Mouse (Mus musculus) hindbrain, postnatal 0 days (tissue): ENCODE measurements around the gene Hapln1. TPM values are rescaled to one million over a fixed set of nuclear protein-coding genes. Genes with fewer than 3 reads are reported as not detected.

Experiments
- ATAC-seq: fragments of 200-750 bp; cut with Nextera tagmentation; 2 replicates; pipeline ENCODE4 v1.8.0; 2017; ENCODE audit warnings: mild to moderate bottlenecking, moderate TSS enrichment, moderate library complexity
- DNase-seq: peaks from one replicate; pipeline ENCODE4 v3.0.0-alpha.2; 2015; ENCODE audit warnings: low spot score
- H3K27ac ChIP-seq: fragments of 300-500 bp; sonication (generic); 2 replicates; pipeline ENCODE4 v1.5.1; 2014; ENCODE audit warnings: mild to moderate bottlenecking
- H3K27me3 ChIP-seq: fragments of 300-500 bp; sonication (generic); 2 replicates; pipeline ENCODE4 v1.6.1; 2014; ENCODE audit warnings: low read length, mixed read lengths; ENCODE audit not compliant: insufficient read depth
- H3K36me3 ChIP-seq: fragments of 300-500 bp; sonication (generic); 2 replicates; pipeline ENCODE4 v1.6.1; 2014; ENCODE audit warnings: low read length, mixed read lengths; ENCODE audit not compliant: insufficient read depth
- H3K4me1 ChIP-seq: fragments of 300-500 bp; sonication (generic); 2 replicates; pipeline ENCODE4 v1.6.1; 2014; ENCODE audit warnings: antibody characterized with exemption, low read length, mixed read lengths; ENCODE audit not compliant: insufficient read depth
- H3K4me2 ChIP-seq: fragments of 300-500 bp; sonication (generic); 2 replicates; pipeline ENCODE4 v1.6.1; 2014; ENCODE audit warnings: low read depth, mild to moderate bottlenecking, low read length, moderate library complexity, mixed read lengths
- H3K4me3 ChIP-seq: fragments of 300-500 bp; sonication (generic); 2 replicates; pipeline ENCODE4 v1.5.1; 2014; ENCODE audit warnings: low read length
- H3K9ac ChIP-seq: fragments of 300-500 bp; sonication (generic); replicated peaks from 2 replicates; pipeline ENCODE4 v1.6.1; 2014; ENCODE audit warnings: mild to moderate bottlenecking, low read length, moderate library complexity, mixed read lengths
- H3K9me3 ChIP-seq: fragments of 300-500 bp; sonication (generic); 2 replicates; pipeline ENCODE4 v1.6.1; 2016; ENCODE audit warnings: low read length, mixed read lengths
- CTCF ChIP-seq: IDR thresholded peaks from 2 replicates; pipeline ENCODE4 v1.5.1; 2016; ENCODE audit warnings: antibody characterized with exemption, control low read depth, low read depth
- WGBS: fragments of 180-500 bp; shearing (Covaris S2); extraction: QIAGEN DNeasy Blood & Tissue Kit; methylation state at CpG from one replicate; pipeline ENCODE4 v1.1.7; 2014; 5-methylcytosine and 5-hydroxymethylcytosine counted together
- polyA plus RNA-seq: library from polyadenylated mRNA; unstranded; fragments of >200 nt; fragmentation: Nextera tagmentation; extraction: Ambion mirVana; gene quantifications from 2 replicates; pipeline ENCODE4 v1.2.1, GENCODE M21; 2015
- total RNA-seq: library from RNA; depleted of rRNA; stranded (reverse); fragments of >200 nt; gene quantifications from 2 replicates; pipeline ENCODE4 v1.2.3, GENCODE M21; 2014; rRNA removed

Hapln1 gene
- total RNA-seq: 1.6 and 3.0 TPM in 2 replicates
- 1.6 and 2.1 TPM in 2 replicates for polyA plus RNA-seq

GRCm38 (mm10) chr13:89539205-89539886 is at the start of gene Hapln1:
TSS of gene Hapln1 (plus strand) at chr13:89539796.
- peak within 1 kb of the TSS; percentile 47 for H3K9ac ChIP-seq
- peak; percentile 81 for DNase-seq
- H3K27me3 ChIP-seq: no peaks in the 10 kb centered on the region
- peak within 1 kb of the TSS; percentile 88 for H3K4me2 ChIP-seq
- H3K4me3 ChIP-seq: peak within 1 kb of the TSS; percentile 44
- peak; percentile 70 for TF ChIP-seq CTCF
- ATAC-seq: peak; percentile 93
- no peak within 1 kb of the TSS for H3K27ac ChIP-seq
- H3K9me3 ChIP-seq: no peaks in the 10 kb centered on the region
- no peaks in the 10 kb centered on the region for H3K4me1 ChIP-seq
- H3K36me3 ChIP-seq: no peaks in the 10 kb centered on the region
- WGBS: 1% methylated on average over 26 of the region's 29 CpGs

GRCm38 (mm10) chr13:89493169-89493568 is 46.4 kb upstream of the Hapln1 start:
- Histone ChIP-seq H3K9me3 (no peaks in the 10 kb centered on the region), H3K4me1 (no peaks in the 10 kb centered on the region), H3K4me3 (no peak overlapping the region), H3K36me3 (no peaks in the 10 kb centered on the region), H3K4me2 (no peak overlapping the region), H3K27ac (no peak overlapping the region), H3K27me3 (no peaks in the 10 kb centered on the region), H3K9ac (no peak overlapping the region)
- no peak for DNase-seq
- no peak for ATAC-seq
- TF ChIP-seq CTCF: no peak

- Histone ChIP-seq H3K27ac (no peak overlapping the region), H3K4me2 (no peak overlapping the region), H3K9ac (no peak overlapping the region), H3K4me1 (no peaks in the 10 kb centered on the region), H3K4me3 (no peak overlapping the region), H3K36me3 (no peaks in the 10 kb centered on the region), H3K27me3 (no peaks in the 10 kb centered on the region), H3K9me3 (no peaks in the 10 kb centered on the region)
- no peak for DNase-seq
- WGBS: 73% methylated on average over 6 of the region's 6 CpGs
- ATAC-seq: no peak
- no peak for TF ChIP-seq CTCF
Measured at GRCm38 (mm10) chr13:89493678-89494077, 45.9 kb upstream of the Hapln1 start.

GRCm38 (mm10) chr13:89496569-89496968 is 43.0 kb upstream of the Hapln1 start:
- Histone ChIP-seq H3K4me2 (no peak overlapping the region), H3K9me3 (no peaks in the 10 kb centered on the region), H3K9ac (no peak overlapping the region), H3K4me1 (no peaks in the 10 kb centered on the region), H3K27ac (no peak overlapping the region), H3K4me3 (no peak overlapping the region), H3K36me3 (no peaks in the 10 kb centered on the region), H3K27me3 (no peaks in the 10 kb centered on the region)
- ATAC-seq: no peak
- no peak for DNase-seq
- WGBS: 90% methylated on average over 2 of the region's 2 CpGs
- TF ChIP-seq CTCF: no peak

GRCm38 (mm10) chr13:89499419-89499818 is 40.2 kb upstream of the Hapln1 start:
- Histone ChIP-seq H3K4me2 (no peak overlapping the region), H3K9me3 (no peaks in the 10 kb centered on the region), H3K9ac (no peak overlapping the region), H3K4me3 (no peak overlapping the region), H3K27me3 (no peaks in the 10 kb centered on the region), H3K36me3 (no peaks in the 10 kb centered on the region), H3K27ac (no peak overlapping the region), H3K4me1 (no peaks in the 10 kb centered on the region)
- ATAC-seq (no peak), DNase-seq (peak; percentile 51)
- 49% methylated on average over 1 of the region's 1 CpGs for WGBS
- peak; percentile 45 for TF ChIP-seq CTCF

- Histone ChIP-seq H3K27ac (no peak overlapping the region), H3K27me3 (no peaks in the 10 kb centered on the region), H3K4me1 (no peaks in the 10 kb centered on the region), H3K4me2 (no peak overlapping the region), H3K4me3 (no peak overlapping the region), H3K9ac (no peak overlapping the region), H3K9me3 (no peaks in the 10 kb centered on the region), H3K36me3 (no peaks in the 10 kb centered on the region)
- TF ChIP-seq CTCF: no peak
- DNase-seq: no peak
- ATAC-seq: no peak
Measured at GRCm38 (mm10) chr13:89521507-89521908, 18.1 kb upstream of the Hapln1 start.

GRCm38 (mm10) chr13:89528716-89529115 is 10.9 kb upstream of the Hapln1 start:
- H3K27me3 ChIP-seq: no peaks in the 10 kb centered on the region
- peak; percentile 33 for DNase-seq

More at GRCm38 (mm10) chr13:89528716-89529115, 10.9 kb upstream of the Hapln1 start:
- ATAC-seq: peak; percentile 55; the same call in 1 of the 2 replicates
- no peaks in the 10 kb centered on the region for H3K9me3 ChIP-seq
- no peaks in the 10 kb centered on the region for H3K4me1 ChIP-seq
- H3K4me2 ChIP-seq: no peak overlapping the region
- no peak overlapping the region for H3K27ac ChIP-seq
- no peaks in the 10 kb centered on the region for H3K36me3 ChIP-seq
- no peak overlapping the region for H3K4me3 ChIP-seq
- TF ChIP-seq CTCF: no peak
- H3K9ac ChIP-seq: no peak overlapping the region
- 29% methylated on average over 1 of the region's 1 CpGs for WGBS
